Mouse (Mus musculus): ENCODE results near the gene Pdc.
"Not testable (repeated sequence)": the region's sequence is repeated elsewhere in the genome, so short reads cannot be mapped to it uniquely, and the experiment has no call there.

Pdc gene

DNA sequence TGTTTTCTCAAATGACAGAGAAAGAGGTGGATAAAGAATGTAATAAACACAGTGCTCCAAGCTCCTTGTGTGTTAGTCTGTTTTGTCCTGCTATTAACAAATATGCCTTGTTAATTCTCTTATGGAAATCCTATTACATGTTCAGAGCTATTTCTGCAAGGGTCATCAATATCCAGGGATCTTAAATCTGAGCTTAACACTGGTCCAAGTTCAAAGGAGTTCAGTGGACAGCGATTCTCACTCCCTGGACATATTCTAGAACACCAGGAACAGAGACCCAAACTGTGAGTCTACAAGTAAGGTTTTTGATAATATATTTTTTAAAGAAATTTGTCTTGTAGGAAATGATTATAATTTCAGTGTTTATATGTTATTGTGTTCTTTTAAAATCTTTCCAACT, at the start of gene Pdc:
TSS of gene Pdc (plus strand) at position 213 of the 400 bp plus-strand sequence.
- no peak for DNase-seq (ENCODE audit: low read depth)

DNA sequence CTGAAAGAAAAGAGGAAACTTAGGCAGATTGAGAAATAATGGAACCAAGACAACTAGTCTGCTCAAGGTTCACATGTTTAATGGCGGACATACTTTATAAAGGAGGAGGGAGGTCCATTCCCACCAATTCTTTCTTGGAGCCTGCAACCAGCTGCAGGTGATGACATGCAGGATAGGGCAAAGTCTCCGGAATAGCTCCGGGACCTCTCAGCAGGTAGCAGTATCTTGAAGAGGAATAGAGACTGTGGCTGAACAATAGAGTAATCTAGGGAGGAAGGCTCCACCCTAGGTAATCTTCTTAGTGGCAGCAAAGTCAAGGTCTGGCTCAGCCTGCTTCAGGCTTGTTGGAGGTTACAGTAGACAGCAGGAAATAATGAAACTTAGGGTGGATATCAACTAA, 25.2 kb upstream of the Pdc start:
- DNase-seq (ENCODE audit: low read depth), result not testable (repeated sequence)

DNA sequence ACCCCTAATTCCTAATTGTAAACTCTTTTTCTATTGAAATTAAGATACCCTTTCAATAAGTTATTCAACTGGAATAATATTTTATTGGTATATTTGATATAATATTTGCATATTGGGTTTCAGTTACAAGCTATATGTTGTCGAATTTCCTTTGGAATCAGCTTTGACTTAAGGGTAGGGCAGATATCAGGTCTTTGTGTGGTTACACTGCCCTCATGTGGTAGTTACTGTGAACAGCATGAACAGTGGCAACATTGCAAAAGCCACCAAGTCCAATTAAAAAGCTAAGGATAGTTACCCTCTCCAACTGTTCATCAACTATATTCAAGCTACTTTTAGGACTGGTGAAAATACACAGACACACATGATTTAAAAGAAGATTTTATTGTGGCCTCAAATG, 11.6 kb upstream of the Pdc start:
- DNase-seq (ENCODE audit: low read depth), result peak; percentile 78

DNA sequence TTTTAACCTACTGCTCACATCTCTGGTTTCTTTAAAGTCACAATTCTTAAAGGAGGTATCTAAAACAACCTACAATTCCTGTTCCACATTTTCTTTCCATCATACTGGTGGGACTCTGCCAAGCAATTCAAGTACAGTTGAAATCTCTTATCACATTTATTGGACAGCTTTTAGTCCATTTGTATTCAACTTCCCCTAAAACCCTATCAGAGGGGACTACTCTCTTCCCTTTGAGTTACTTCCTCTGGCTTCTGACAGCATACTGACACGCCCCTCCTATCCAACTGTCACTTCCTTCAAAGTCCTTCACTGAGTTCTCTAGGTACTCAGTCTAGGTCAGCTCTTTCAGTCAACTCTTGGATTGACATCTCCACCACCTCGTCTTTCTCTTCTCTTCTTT, 15.9 kb downstream of the Pdc start:
- DNase-seq (ENCODE audit: low read depth), result no peak

DNA sequence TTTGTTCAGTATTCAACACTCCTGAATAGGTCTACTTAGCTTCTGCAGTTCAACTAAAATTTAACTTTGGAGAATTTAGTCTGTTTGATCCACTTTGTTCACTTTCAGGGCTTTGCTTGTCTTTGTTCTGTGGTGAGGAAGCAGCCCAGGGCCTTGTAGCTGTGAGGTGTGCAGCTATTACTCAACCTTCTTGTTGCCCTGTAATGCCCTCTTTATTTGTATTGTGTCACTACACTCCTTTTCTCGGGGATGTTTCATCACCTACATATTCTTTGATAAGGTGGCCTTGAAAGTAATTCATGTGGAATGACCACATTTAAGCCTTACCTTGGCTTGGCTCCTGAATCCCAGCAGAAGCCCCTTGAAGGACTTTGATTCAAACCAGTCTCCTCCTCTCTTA, 41.6 kb downstream of the Pdc start:
- no peak for DNase-seq (ENCODE audit: low read depth)

DNA sequence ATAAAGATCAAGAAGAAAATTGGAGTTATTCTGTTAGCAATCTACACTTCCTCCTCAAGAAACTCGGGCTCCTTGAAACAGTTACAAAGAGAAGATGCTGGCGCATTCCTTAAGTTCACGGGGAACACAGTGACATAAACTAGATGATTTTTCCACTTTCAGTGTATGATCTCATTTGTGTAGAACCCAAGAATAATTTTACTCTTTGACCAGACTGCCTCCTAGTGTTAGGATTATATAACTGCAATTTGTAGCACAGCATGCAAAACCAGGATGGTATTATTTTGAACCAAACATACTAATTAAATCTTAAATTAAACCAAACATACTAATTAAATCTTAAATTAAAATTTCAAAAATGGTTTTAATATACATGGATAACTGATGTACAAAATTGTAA, 53.7 kb downstream of the Pdc start:
- peak; percentile 52 for DNase-seq (ENCODE audit: low read depth)

DNA sequence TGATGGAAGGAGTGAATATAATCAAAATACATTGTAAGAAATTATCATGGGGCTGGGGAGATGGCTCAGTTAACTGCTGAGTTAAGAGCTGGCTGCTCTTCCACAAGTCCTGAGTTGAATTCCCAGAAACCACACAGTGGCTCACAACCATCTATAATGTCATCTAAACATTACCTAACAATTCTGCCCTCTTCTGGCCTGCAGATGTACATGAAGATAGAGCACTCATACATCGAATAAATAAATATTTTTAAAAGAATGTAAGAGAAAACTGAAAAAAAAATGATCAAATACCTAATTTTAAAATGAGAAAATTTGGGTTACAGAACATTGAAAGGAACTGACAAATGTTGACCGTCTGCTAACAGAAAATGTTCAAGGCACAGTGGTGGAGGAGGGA, 55.0 kb downstream of the Pdc start:
- DNase-seq (ENCODE audit: low read depth), result peak; percentile 15

Data from NIH3T3 (cell line).